7 mouse cellular contexts compared by ENCODE assay signal in genomic region chr11:3456354-3456753, GRCm38 (mm10). TPM values are rescaled to one million over a fixed set of nuclear protein-coding genes. Genes with fewer than 3 reads are reported as not detected.
DNase-seq lines count a peak whose midpoint lies in the region; ATAC-seq and TF ChIP-seq lines count a peak whose summit lies in the region.

No protein-coding gene starts in this region.

- H3K27me3 ChIP-seq in embryonic facial prominence, embryonic 11.5 days (ENCODE audit: control insufficient read depth, insufficient read depth, low read length) = no peaks in the 10 kb centered on the region
- no peaks in the 10 kb centered on the region for H3K27me3 ChIP-seq in lung, embryonic 14.5 days (ENCODE audit: insufficient read depth, low read length)

- H3K36me3 ChIP-seq in embryonic facial prominence, embryonic 11.5 days (replicated peaks; ENCODE audit: control insufficient read depth, insufficient read depth, low read depth, low read length) = no peaks in the 10 kb centered on the region
- H3K36me3 ChIP-seq in lung, embryonic 14.5 days (ENCODE audit: insufficient read depth) = peaks cover 3% of the 10 kb centered on the region; the same call in 1 of the 2 replicates

- ATAC-seq in embryonic facial prominence, embryonic 11.5 days (replicated peaks; ENCODE audit: insufficient number of reproducible peaks, low FRiP score, low TSS enrichment, low read depth) = no peak
- no peak for ATAC-seq in lung, embryonic 14.5 days (ENCODE audit: insufficient read depth)

- 44% methylated on average over 1 of the region's 1 CpGs for WGBS in embryonic facial prominence, embryonic 11.5 days
- WGBS in lung, embryonic 14.5 days = 22% methylated on average over 1 of the region's 1 CpGs

- DNase-seq in 3134 (ENCODE audit: extremely low read depth, insufficient read length, low spot score) (peak; percentile 25), 3T3-L1 (ENCODE audit: low read depth, low spot score) (peak; percentile 80)
- DNase-seq in adrenal gland, postnatal 25 days = peak; percentile 63
- peak; percentile 67 for DNase-seq in embryonic facial prominence, embryonic 11.5 days (ENCODE audit: low spot score)
- peak; percentile 75 for DNase-seq in kidney, postnatal 14 days
- DNase-seq in lung, embryonic 14.5 days = peak; percentile 83
- DNase-seq in spleen, adult 12 weeks (ENCODE audit: low spot score) = peak; percentile 13

- no peak overlapping the region for H3K9ac ChIP-seq in embryonic facial prominence, embryonic 11.5 days (replicated peaks; ENCODE audit: low read length)
- H3K9ac ChIP-seq in lung, embryonic 14.5 days = no peak overlapping the region

- no peaks in the 10 kb centered on the region for H3K9me3 ChIP-seq in embryonic facial prominence, embryonic 11.5 days (replicated peaks; ENCODE audit: control insufficient read depth, low read length)
- no peaks in the 10 kb centered on the region for H3K9me3 ChIP-seq in lung, embryonic 14.5 days (ENCODE audit: low read depth, low read length)

- TF ChIP-seq CTCF in lung, embryonic 14.5 days (IDR thresholded peaks at IDR 0.05; ENCODE audit: low read depth) = peak; percentile 86

- no peak overlapping the region for H3K4me2 ChIP-seq in embryonic facial prominence, embryonic 11.5 days (ENCODE audit: low read depth, low read length)
- H3K4me2 ChIP-seq in lung, embryonic 14.5 days = no peak overlapping the region

- H3K27ac ChIP-seq in embryonic facial prominence, embryonic 11.5 days (replicated peaks; ENCODE audit: low read depth, low read length) = no peak overlapping the region
- H3K27ac ChIP-seq in lung, embryonic 14.5 days (ENCODE audit: low read depth) = no peak overlapping the region

- no peak overlapping the region for H3K4me3 ChIP-seq in embryonic facial prominence, embryonic 11.5 days (ENCODE audit: low read depth, low read length)
- no peak overlapping the region for H3K4me3 ChIP-seq in lung, embryonic 14.5 days (ENCODE audit: low read depth, low read length)

- H3K4me1 ChIP-seq in embryonic facial prominence, embryonic 11.5 days (ENCODE audit: control insufficient read depth, insufficient read depth, low read length) = no peaks in the 10 kb centered on the region
- no peaks in the 10 kb centered on the region for H3K4me1 ChIP-seq in lung, embryonic 14.5 days (ENCODE audit: insufficient read depth)

RNA-seq across cellular contexts. Expression of gene Rnf185, which starts 4.2 kb away (rescaled TPM):
- 34.3 and 45.8 TPM in 2 replicates for total RNA-seq in adrenal gland, postnatal 25 days (2021)
- polyA plus RNA-seq in embryonic facial prominence, embryonic 11.5 days (2014; fragmentation: Nextera tagmentation; extraction: Ambion mirVana) = 48.1 and 50.7 TPM in 2 replicates
- polyA plus RNA-seq in lung, embryonic 14.5 days (2014; fragmentation: Nextera tagmentation; extraction: Ambion mirVana) = 37.9 and 40.7 TPM in 2 replicates

RNA-seq across cellular contexts. Expression of gene Pla2g3, which starts 31.7 kb away (rescaled TPM):
- 0.18 and 0.33 TPM in 2 replicates for total RNA-seq in adrenal gland, postnatal 25 days (2021)
- polyA plus RNA-seq in embryonic facial prominence, embryonic 11.5 days (2014; fragmentation: Nextera tagmentation; extraction: Ambion mirVana) = 0.41 and 0.45 TPM in 2 replicates
- polyA plus RNA-seq in lung, embryonic 14.5 days (2014; fragmentation: Nextera tagmentation; extraction: Ambion mirVana) = 0.46 and 0.47 TPM in 2 replicates

RNA-seq across cellular contexts. Expression of gene Limk2, which starts 47.4 kb away (rescaled TPM):
- total RNA-seq in adrenal gland, postnatal 25 days (2021) = 27.1 and 44.5 TPM in 2 replicates
- polyA plus RNA-seq in embryonic facial prominence, embryonic 11.5 days (2014; fragmentation: Nextera tagmentation; extraction: Ambion mirVana) = 47.3 and 55.9 TPM in 2 replicates
- polyA plus RNA-seq in lung, embryonic 14.5 days (2014; fragmentation: Nextera tagmentation; extraction: Ambion mirVana) = 45.3 and 49.1 TPM in 2 replicates

RNA-seq across cellular contexts. Expression of gene Inpp5j, which starts 48.3 kb away (rescaled TPM):
- total RNA-seq in adrenal gland, postnatal 25 days (2021) = 0.90 and 1.3 TPM in 2 replicates
- polyA plus RNA-seq in embryonic facial prominence, embryonic 11.5 days (2014; fragmentation: Nextera tagmentation; extraction: Ambion mirVana) = 0.32 and 0.39 TPM in 2 replicates
- polyA plus RNA-seq in lung, embryonic 14.5 days (2014; fragmentation: Nextera tagmentation; extraction: Ambion mirVana) = 1.2 and 1.5 TPM in 2 replicates

RNA-seq across cellular contexts. Expression of gene Selenom, which starts 58.1 kb away (rescaled TPM):
- total RNA-seq in adrenal gland, postnatal 25 days (2021) = 16.5 and 32.2 TPM in 2 replicates
- polyA plus RNA-seq in embryonic facial prominence, embryonic 11.5 days (2014; fragmentation: Nextera tagmentation; extraction: Ambion mirVana) = 60.3 and 64.4 TPM in 2 replicates
- polyA plus RNA-seq in lung, embryonic 14.5 days (2014; fragmentation: Nextera tagmentation; extraction: Ambion mirVana) = 100 and 110 TPM in 2 replicates

Comparison
In these comparisons a context has a peak if more than half of its experiments do, and no peak if none do; other contexts are left out.
1. DNase-seq: peak in every context shown above with its lines; median percentile 83 in lung, embryonic 14.5 days; 80 in 3T3-L1; 75 in kidney, postnatal 14 days; 67 in embryonic facial prominence, embryonic 11.5 days; 63 in adrenal gland, postnatal 25 days; 25 in 3134; 13 in spleen, adult 12 weeks.